ENCODE assay signal across 7 mouse cellular contexts in the genomic region with DNA sequence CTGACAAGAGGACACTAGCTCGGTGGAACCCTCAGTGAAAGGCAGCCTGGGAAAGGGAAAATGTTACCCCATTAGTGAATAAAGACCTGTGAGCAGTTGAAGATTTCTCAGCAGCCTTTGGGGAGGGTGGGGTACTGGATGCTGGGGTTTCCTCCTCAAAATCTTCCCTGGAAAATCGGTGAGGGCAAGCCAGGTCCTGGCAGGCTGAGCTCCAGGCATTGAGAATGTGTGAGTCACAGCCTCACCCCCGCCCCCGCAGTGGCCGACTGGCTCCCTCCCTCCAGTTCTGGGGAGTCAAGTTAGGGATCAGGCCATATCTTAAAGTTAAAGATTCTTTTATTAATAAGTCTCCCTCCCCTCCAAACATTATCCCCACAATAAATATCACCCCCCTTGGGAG. TPM values are rescaled to one million over a fixed set of nuclear protein-coding genes. Genes with fewer than 3 reads are reported as not detected.
A peak's percentile ranks its signal among the peaks of the same experiment; 100 is the strongest.
DNase-seq lines count a peak whose midpoint lies in the region; ATAC-seq and TF ChIP-seq lines count a peak whose summit lies in the region.

No protein-coding gene starts in this region.

- intact Hi-C loops in gastrocnemius, postnatal 14 days (cut with DNase I; ENCODE audit: low total_unique reads), result no loop called here
- intact Hi-C loops in left cerebral cortex, postnatal 36 days (cut with DNase I), result no loop called here

- no peak for TF ChIP-seq CTCF in G1E (IDR thresholded peaks at IDR 0.05; ENCODE audit: low read depth, low read length)

- peaks cover 70% of the 10 kb centered on the region for H3K4me1 ChIP-seq in G1E (ENCODE audit: insufficient read depth, low read depth, low read length)

- DNase-seq in G1E (ENCODE audit: low spot score), result no peak
- DNase-seq in adrenal gland, postnatal 10 days, result peak; percentile 82
- peak; percentile 82 for DNase-seq in gastrocnemius, postnatal 14 days
- DNase-seq in kidney, adult 18-20 months, result peak; percentile 20
- DNase-seq in lung, postnatal 4 days, result peak; percentile 63 to 64
- DNase-seq in left cerebral cortex, postnatal 36 days (ENCODE audit: low spot score in 2 of 2), result no peak
- no peak for DNase-seq in layer of hippocampus, postnatal 10 days (ENCODE audit: low spot score in 2 of 2)

- no peak for ATAC-seq in G1E (ENCODE audit: extremely low read depth, insufficient number of reproducible peaks, low FRiP score, poor library complexity, severe bottlenecking)

- peaks cover 35% of the 10 kb centered on the region for H3K36me3 ChIP-seq in G1E (replicated peaks)

- H3K27me3 ChIP-seq in G1E (ENCODE audit: insufficient read depth, low read length), result peaks cover 15% of the 10 kb centered on the region

- peak overlapping the region; percentile 8; the same call in 1 of the 2 replicates for H3K4me3 ChIP-seq in G1E (ENCODE audit: low read depth, low read length)

- no peaks in the 10 kb centered on the region for H3K9me3 ChIP-seq in G1E (replicated peaks)

RNA-seq across cellular contexts. Expression of a gene that starts 1.4 kb away (rescaled TPM):
- total RNA-seq in G1E (2014; fragmentation: Nextera tagmentation) (12.0 and 21.6 TPM in 2 replicates), G1E (2017) (44.7 and 48.6 TPM in 2 replicates)
- polyA plus RNA-seq in G1E (2012), result 79.7 and 80.0 TPM in 2 replicates
- total RNA-seq in adrenal gland, postnatal 10 days (2021), result 10 to 100 TPM; 25.6 to 28.0 TPM
- total RNA-seq in gastrocnemius, postnatal 14 days (2021), result 10 to 100 TPM; 15.8 to 19.1 TPM
- 1 to 10 TPM; 5.3 to 7.0 TPM for total RNA-seq in left cerebral cortex, postnatal 36 days (2021)
- total RNA-seq in layer of hippocampus, postnatal 10 days (2021), result 10 to 100 TPM; 11.4 to 12.9 TPM

RNA-seq across cellular contexts. Expression of a gene that starts 1.7 kb away (rescaled TPM):
- total RNA-seq in G1E (2014; fragmentation: Nextera tagmentation), result 42.3 and 54.4 TPM in 2 replicates
- 44.6 and 48.4 TPM in 2 replicates for total RNA-seq in G1E (2017)
- polyA plus RNA-seq in G1E (2012), result 330 and 356 TPM in 2 replicates
- total RNA-seq in adrenal gland, postnatal 10 days (2021), result 100 to 1,000 TPM; 136 to 169 TPM
- total RNA-seq in gastrocnemius, postnatal 14 days (2021), result 100 to 1,000 TPM; 223 to 235 TPM
- total RNA-seq in left cerebral cortex, postnatal 36 days (2021), result 100 to 1,000 TPM; 126 to 137 TPM
- total RNA-seq in layer of hippocampus, postnatal 10 days (2021), result 100 to 1,000 TPM; 137 to 148 TPM

RNA-seq across cellular contexts. Expression of a gene that starts 2.1 kb away (rescaled TPM):
- total RNA-seq in G1E (2014; fragmentation: Nextera tagmentation) (1.3 and 3.4 TPM in 2 replicates), G1E (2017) (5.0 and 5.7 TPM in 2 replicates)
- polyA plus RNA-seq in G1E (2012), result 4.8 and 5.5 TPM in 2 replicates
- 10 to 100 TPM; 40.4 to 80.3 TPM for total RNA-seq in adrenal gland, postnatal 10 days (2021)
- 10 to 100 TPM; 18.7 to 57.3 TPM for total RNA-seq in gastrocnemius, postnatal 14 days (2021)
- 1 to 10 TPM; 8.8 to 9.9 TPM for total RNA-seq in left cerebral cortex, postnatal 36 days (2021)
- total RNA-seq in layer of hippocampus, postnatal 10 days (2021), result 1 to 10 TPM; 6.8 to 7.2 TPM

RNA-seq across cellular contexts. Expression of a gene that starts 3.9 kb away (rescaled TPM):
- not detected in 2 replicates for total RNA-seq in G1E (2014; fragmentation: Nextera tagmentation)
- total RNA-seq in G1E (2017), result not detected in 2 replicates
- polyA plus RNA-seq in G1E (2012), result not detected in 2 replicates
- under 1 TPM in 1 of 2 experiments, not detected in 1; 0.75 TPM for total RNA-seq in adrenal gland, postnatal 10 days (2021)
- not detected for total RNA-seq in gastrocnemius, postnatal 14 days (2021)
- not detected for total RNA-seq in left cerebral cortex, postnatal 36 days (2021)
- total RNA-seq in layer of hippocampus, postnatal 10 days (2021), result under 1 TPM; 0.22 to 0.25 TPM

RNA-seq across cellular contexts. Expression of a gene that starts 8.7 kb away (rescaled TPM):
- total RNA-seq in G1E (2014; fragmentation: Nextera tagmentation) (not detected in 2 replicates), G1E (2017) (not detected in 2 replicates)
- polyA plus RNA-seq in G1E (2012), result not detected in 2 replicates
- not detected for total RNA-seq in adrenal gland, postnatal 10 days (2021)
- under 1 TPM; 0.23 to 0.51 TPM for total RNA-seq in gastrocnemius, postnatal 14 days (2021)
- under 1 TPM in 1 of 2 experiments, not detected in 1; 0.30 TPM for total RNA-seq in left cerebral cortex, postnatal 36 days (2021)
- total RNA-seq in layer of hippocampus, postnatal 10 days (2021), result under 1 TPM in 1 of 2 experiments, not detected in 1; 0.57 TPM

Comparison
In these comparisons a context has a peak if more than half of its experiments do, and no peak if none do; other contexts are left out.
1. DNase-seq: peak in adrenal gland, postnatal 10 days (single experiment), gastrocnemius, postnatal 14 days (single experiment), kidney, adult 18-20 months (single experiment) and lung, postnatal 4 days (2 of 2); none in G1E (single experiment), left cerebral cortex, postnatal 36 days (0 of 2) and layer of hippocampus, postnatal 10 days (0 of 2).